Mouse (Mus musculus) liver, embryonic 14.5 days (tissue): Measurements from ENCODE around the gene Esrrg. TPM values are rescaled to one million over a fixed set of nuclear protein-coding genes. Genes with fewer than 3 reads are reported as not detected.

Source experiments
- ATAC-seq: fragments of 200-750 bp; cut with Nextera tagmentation; 2 replicates; pipeline ENCODE4 v1.8.0; 2017; ENCODE audit warnings: moderate number of reproducible peaks, mild to moderate bottlenecking, moderate library complexity; ENCODE audit not compliant: insufficient read depth
- DNase-seq, 3 experiments: peaks; one replicate each; pipeline ENCODE4 v3.0.0-alpha.2; 2012 to 2013; ENCODE audit warnings: low read depth in 3 of 3, low spot score in 3 of 3
- H3K27ac ChIP-seq: fragments of 300-500 bp; sonication (generic); 2 replicates; pipeline ENCODE4 v1.5.1; 2014; ENCODE audit warnings: moderate library complexity, mild to moderate bottlenecking, control low read depth, inconsistent platforms
- H3K27me3 ChIP-seq: fragments of 300-500 bp; sonication (generic); 2 replicates; pipeline ENCODE4 v1.6.1; 2014; ENCODE audit warnings: mild to moderate bottlenecking, low read length, moderate library complexity; ENCODE audit not compliant: control insufficient read depth, insufficient read depth
- H3K36me3 ChIP-seq: fragments of 300-500 bp; sonication (generic); replicated peaks from 2 replicates; pipeline ENCODE4 v1.6.1; 2014; ENCODE audit warnings: low read depth; ENCODE audit not compliant: control insufficient read depth, insufficient read depth
- H3K4me1 ChIP-seq, 2 experiments: fragments of 200-500 bp in 1 of 2; fragments of 300-500 bp in 1 of 2; sonication (generic) in 1 of 2; replicated peaks; 2 replicates each; pipeline ENCODE4 v1.6.1; 2012 to 2014; ENCODE audit warnings: antibody characterized with exemption in 1 of 2, inconsistent platforms in 1 of 2, low read length in 1 of 2; ENCODE audit not compliant: control insufficient read depth in 2 of 2, insufficient read depth in 2 of 2
- H3K4me2 ChIP-seq: fragments of 300-500 bp; sonication (generic); 2 replicates; pipeline ENCODE4 v1.6.1; 2014; ENCODE audit warnings: low read depth, mild to moderate bottlenecking, control low read depth, moderate library complexity
- H3K4me3 ChIP-seq, 2 experiments: fragments of 200-500 bp in 1 of 2; fragments of 300-500 bp in 1 of 2; sonication (generic) in 1 of 2; 2 replicates each; pipeline ENCODE4 v1.5.1; 2012 to 2014; ENCODE audit warnings: low read depth in 2 of 2, low read length in 2 of 2, mild to moderate bottlenecking in 2 of 2, control low read depth in 1 of 2, inconsistent platforms in 1 of 2, moderate library complexity in 1 of 2; ENCODE audit not compliant: insufficient read depth in 1 of 2
- H3K9ac ChIP-seq: fragments of 300-500 bp; sonication (generic); replicated peaks from 2 replicates; pipeline ENCODE4 v1.6.1; 2014; ENCODE audit warnings: mild to moderate bottlenecking, control low read depth, moderate library complexity
- H3K9me3 ChIP-seq: fragments of 300-500 bp; sonication (generic); 2 replicates; pipeline ENCODE4 v1.6.1; 2016; ENCODE audit warnings: low read length, mixed read lengths; ENCODE audit not compliant: control insufficient read depth
- CTCF ChIP-seq: IDR thresholded peaks from 2 replicates; pipeline ENCODE4 v1.5.1; 2016; ENCODE audit warnings: antibody characterized with exemption, low read depth, control low read depth
- EP300 ChIP-seq: IDR thresholded peaks from 2 replicates; pipeline ENCODE4 v1.6.1; 2016; ENCODE audit warnings: antibody characterized with exemption, low read depth
- WGBS: fragments of 180-500 bp; shearing (Covaris S2); extraction: QIAGEN DNeasy Blood & Tissue Kit; methylation state at CpG from one replicate; pipeline ENCODE4 v1.1.7; 2014; ENCODE audit not compliant: insufficient replicate concordance; 5-methylcytosine and 5-hydroxymethylcytosine counted together
- polyA plus RNA-seq, 2 experiments: library from polyadenylated mRNA; depleted of rRNA in 1 of 2; stranded (reverse) in 1 of 2; unstranded in 1 of 2; fragments of >200 nt; fragmentation: Nextera tagmentation in 1 of 2; extraction: Ambion mirVana in 1 of 2; gene quantifications; 2 replicates each; pipeline versions ENCODE4 v1.2.1 to v1.2.3; 2012 to 2014

The Esrrg gene
- polyA plus RNA-seq, 2 experiments: 0.03 TPM

- ATAC-seq: no peak
- TF ChIP-seq EP300 (no peak), CTCF (no peak)
- Histone ChIP-seq H3K4me2 (no peak overlapping the region), H3K4me1 (no peaks in the 10 kb centered on the region), H3K9me3 (no peaks in the 10 kb centered on the region), H3K27ac (no peak overlapping the region), H3K27me3 (no peaks in the 10 kb centered on the region), H3K4me3 (no peak overlapping the region), H3K9ac (no peak overlapping the region), H3K36me3 (no peaks in the 10 kb centered on the region)
- 73% methylated on average over 4 of the region's 4 CpGs for WGBS
- DNase-seq: no peak
These were observed 96.3 kb downstream of the Esrrg start for GRCm38 (mm10) chr1:187704921-187705320.

GRCm38 (mm10) chr1:187705348-187705747, 96.8 kb downstream of the Esrrg start:
- Histone ChIP-seq H3K9me3 (no peaks in the 10 kb centered on the region), H3K27me3 (no peaks in the 10 kb centered on the region), H3K4me3 (no peak overlapping the region), H3K9ac (no peak overlapping the region), H3K4me1 (no peaks in the 10 kb centered on the region), H3K4me2 (no peak overlapping the region), H3K36me3 (no peaks in the 10 kb centered on the region), H3K27ac (no peak overlapping the region)
- WGBS: 59% methylated on average over 5 of the region's 5 CpGs
- DNase-seq: no peak
- ATAC-seq: no peak
- no peak for TF ChIP-seq CTCF
- no peak for TF ChIP-seq EP300

GRCm38 (mm10) chr1:187706046-187706445, 97.5 kb downstream of the Esrrg start:
- no peaks in the 10 kb centered on the region for H3K36me3 ChIP-seq
- H3K27ac ChIP-seq: no peak overlapping the region
- no peak for DNase-seq
- no peak for ATAC-seq
- no peak overlapping the region for H3K9ac ChIP-seq
- TF ChIP-seq CTCF (no peak), EP300 (no peak)
- no peak overlapping the region for H3K4me2 ChIP-seq
- H3K4me3 ChIP-seq: no peak overlapping the region
- WGBS: 49% methylated on average over 6 of the region's 6 CpGs
- no peaks in the 10 kb centered on the region for H3K4me1 ChIP-seq
- H3K27me3 ChIP-seq: no peaks in the 10 kb centered on the region
- H3K9me3 ChIP-seq: no peaks in the 10 kb centered on the region

- Histone ChIP-seq H3K36me3 (no peaks in the 10 kb centered on the region), H3K27ac (no peak overlapping the region), H3K9me3 (no peaks in the 10 kb centered on the region), H3K4me3 (no peak overlapping the region), H3K27me3 (no peaks in the 10 kb centered on the region), H3K9ac (no peak overlapping the region), H3K4me2 (no peak overlapping the region), H3K4me1 (no peaks in the 10 kb centered on the region)
- ATAC-seq (no peak), DNase-seq (no peak)
- TF ChIP-seq CTCF (no peak), EP300 (no peak)
These were observed 98.6 kb downstream of the Esrrg start for GRCm38 (mm10) chr1:187707176-187707575.

GRCm38 (mm10) chr1:187710434-187710948, 101.9 kb downstream of the Esrrg start:
- DNase-seq (no peak), ATAC-seq (no peak)
- Histone ChIP-seq H3K4me1 (no peaks in the 10 kb centered on the region), H3K36me3 (no peaks in the 10 kb centered on the region), H3K9ac (no peak overlapping the region), H3K27me3 (no peaks in the 10 kb centered on the region), H3K4me2 (no peak overlapping the region), H3K27ac (no peak overlapping the region), H3K9me3 (no peaks in the 10 kb centered on the region), H3K4me3 (no peak overlapping the region)
- 72% methylated on average over 8 of the region's 8 CpGs for WGBS
- TF ChIP-seq EP300 (no peak), CTCF (no peak)
